Mouse (Mus musculus): Measurements from ENCODE around the gene Krt18. TPM values are rescaled to one million over a fixed set of nuclear protein-coding genes. Genes with fewer than 3 reads are reported as not detected.
A peak's percentile ranks its signal among the peaks of the same experiment; 100 is the strongest.

Gene Krt18
- polyA plus RNA-seq, 1 experiment from 2014 or later, result 57.9 TPM

DNA sequence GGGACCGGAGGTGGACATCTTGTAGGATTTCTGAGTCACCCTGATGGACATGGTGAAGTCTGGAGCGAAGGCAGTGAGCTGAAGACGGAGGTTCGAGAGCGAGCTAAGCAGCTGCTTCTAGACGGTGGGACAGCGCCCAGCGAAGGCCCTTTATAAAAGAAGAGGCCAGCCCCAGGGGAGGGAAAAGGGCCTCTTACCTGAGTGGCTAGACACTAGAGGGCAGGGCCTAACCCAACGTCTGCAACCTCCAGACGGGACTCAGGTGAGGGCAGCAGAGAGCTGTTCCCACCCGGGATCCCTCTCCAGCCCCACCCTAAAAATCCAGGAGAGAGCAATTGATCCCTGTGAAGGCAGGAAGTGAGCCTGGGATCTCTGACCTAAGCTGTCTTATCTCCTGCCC, 23.8 kb upstream of the Krt18 start, which contains the start of gene Krt8:
Gene Krt8, minus strand, starts transcription at position 294 of the 400 bp plus-strand sequence.
- DNase-seq (ENCODE audit: low spot score), result peak; percentile 44
- Histone ChIP-seq H3K4me3 (ENCODE audit: low read depth, low read length) (peak within 1 kb of the TSS; percentile 36), H3K27me3 (ENCODE audit: control insufficient read depth, insufficient read depth, low read length) (peaks cover 33% of the 10 kb centered on the region), H3K36me3 (replicated peaks; ENCODE audit: control insufficient read depth, insufficient read depth, low read depth, low read length) (no peaks in the 10 kb centered on the region), H3K9ac (replicated peaks; ENCODE audit: low read length) (peak within 1 kb of the TSS; percentile 55), H3K4me2 (ENCODE audit: low read depth, low read length) (peak within 1 kb of the TSS; percentile 64), H3K27ac (replicated peaks; ENCODE audit: low read depth, low read length) (no peak within 1 kb of the TSS), H3K4me1 (ENCODE audit: control insufficient read depth, insufficient read depth, low read length) (no peaks in the 10 kb centered on the region; the same call in 1 of the 2 replicates), H3K9me3 (replicated peaks; ENCODE audit: control insufficient read depth, low read length) (no peaks in the 10 kb centered on the region)
- WGBS, result 16% methylated on average over 10 of the region's 11 CpGs
- no peak for ATAC-seq (replicated peaks; ENCODE audit: insufficient number of reproducible peaks, low FRiP score, low TSS enrichment, low read depth)

DNA sequence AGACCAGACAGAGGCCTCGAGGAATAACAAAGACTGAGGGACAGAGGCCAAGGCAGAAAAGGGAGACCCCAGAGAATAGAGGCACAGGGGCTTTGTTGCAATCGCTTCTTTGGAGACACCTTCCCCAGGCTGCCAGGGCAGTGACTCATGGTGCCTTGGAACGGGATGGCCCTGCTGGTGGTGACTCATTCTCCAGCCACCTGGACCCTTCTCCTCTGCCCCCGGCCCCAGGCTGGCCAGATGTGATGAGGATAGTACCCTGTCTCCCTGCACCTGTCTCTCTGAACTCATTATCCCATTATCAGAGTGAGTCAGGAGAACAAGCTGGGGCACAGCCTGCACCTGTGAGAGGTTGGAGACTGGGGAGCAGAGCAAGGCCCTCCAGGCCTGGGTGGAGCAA, 22.7 kb upstream of the Krt18 start:
- H3K27ac ChIP-seq (replicated peaks; ENCODE audit: low read depth, low read length), result no peak overlapping the region
- DNase-seq (ENCODE audit: low spot score), result no peak
- no peak overlapping the region for H3K4me2 ChIP-seq (ENCODE audit: low read depth, low read length)
- H3K9me3 ChIP-seq (replicated peaks; ENCODE audit: control insufficient read depth, low read length), result no peaks in the 10 kb centered on the region
- H3K27me3 ChIP-seq (ENCODE audit: control insufficient read depth, insufficient read depth, low read length), result peaks cover 33% of the 10 kb centered on the region
- H3K36me3 ChIP-seq (replicated peaks; ENCODE audit: control insufficient read depth, insufficient read depth, low read depth, low read length), result no peaks in the 10 kb centered on the region
- 38% methylated on average over 4 of the region's 4 CpGs for WGBS
- no peak overlapping the region for H3K9ac ChIP-seq (replicated peaks; ENCODE audit: low read length)
- no peak overlapping the region for H3K4me3 ChIP-seq (ENCODE audit: low read depth, low read length)
- ATAC-seq (replicated peaks; ENCODE audit: insufficient number of reproducible peaks, low FRiP score, low TSS enrichment, low read depth), result no peak
- H3K4me1 ChIP-seq (ENCODE audit: control insufficient read depth, insufficient read depth, low read length), result no peaks in the 10 kb centered on the region; the same call in 1 of the 2 replicates

DNA sequence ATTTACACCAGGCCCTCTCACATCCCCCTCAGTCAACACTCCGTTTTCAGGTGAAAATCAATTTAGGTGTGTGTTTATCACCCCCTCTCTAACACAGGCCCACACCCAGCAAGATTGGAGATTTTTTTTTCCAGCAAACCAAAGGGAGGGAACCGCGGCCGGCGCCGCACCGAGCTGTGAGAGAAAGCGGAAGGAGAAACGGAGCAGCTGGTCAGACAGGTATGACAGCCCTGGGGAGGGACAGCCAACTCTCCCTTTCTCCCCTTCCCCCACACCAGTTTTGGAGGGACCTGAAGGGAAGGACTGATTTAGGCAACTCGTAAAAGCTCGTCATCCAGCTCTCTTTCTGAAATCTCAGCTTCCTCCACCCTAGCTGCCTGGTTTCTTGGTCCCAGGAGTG, 21.7 kb upstream of the Krt18 start:
- Histone ChIP-seq H3K4me1 (ENCODE audit: control insufficient read depth, insufficient read depth, low read length) (no peaks in the 10 kb centered on the region; the same call in 1 of the 2 replicates), H3K9me3 (replicated peaks; ENCODE audit: control insufficient read depth, low read length) (no peaks in the 10 kb centered on the region), H3K4me2 (ENCODE audit: low read depth, low read length) (no peak overlapping the region), H3K27me3 (ENCODE audit: control insufficient read depth, insufficient read depth, low read length) (peaks cover 30% of the 10 kb centered on the region), H3K36me3 (replicated peaks; ENCODE audit: control insufficient read depth, insufficient read depth, low read depth, low read length) (no peaks in the 10 kb centered on the region), H3K27ac (replicated peaks; ENCODE audit: low read depth, low read length) (no peak overlapping the region), H3K9ac (replicated peaks; ENCODE audit: low read length) (no peak overlapping the region), H3K4me3 (ENCODE audit: low read depth, low read length) (no peak overlapping the region)
- 17% methylated on average over 11 of the region's 11 CpGs for WGBS
- ATAC-seq (replicated peaks; ENCODE audit: insufficient number of reproducible peaks, low FRiP score, low TSS enrichment, low read depth) (no peak), DNase-seq (ENCODE audit: low spot score) (no peak)

DNA sequence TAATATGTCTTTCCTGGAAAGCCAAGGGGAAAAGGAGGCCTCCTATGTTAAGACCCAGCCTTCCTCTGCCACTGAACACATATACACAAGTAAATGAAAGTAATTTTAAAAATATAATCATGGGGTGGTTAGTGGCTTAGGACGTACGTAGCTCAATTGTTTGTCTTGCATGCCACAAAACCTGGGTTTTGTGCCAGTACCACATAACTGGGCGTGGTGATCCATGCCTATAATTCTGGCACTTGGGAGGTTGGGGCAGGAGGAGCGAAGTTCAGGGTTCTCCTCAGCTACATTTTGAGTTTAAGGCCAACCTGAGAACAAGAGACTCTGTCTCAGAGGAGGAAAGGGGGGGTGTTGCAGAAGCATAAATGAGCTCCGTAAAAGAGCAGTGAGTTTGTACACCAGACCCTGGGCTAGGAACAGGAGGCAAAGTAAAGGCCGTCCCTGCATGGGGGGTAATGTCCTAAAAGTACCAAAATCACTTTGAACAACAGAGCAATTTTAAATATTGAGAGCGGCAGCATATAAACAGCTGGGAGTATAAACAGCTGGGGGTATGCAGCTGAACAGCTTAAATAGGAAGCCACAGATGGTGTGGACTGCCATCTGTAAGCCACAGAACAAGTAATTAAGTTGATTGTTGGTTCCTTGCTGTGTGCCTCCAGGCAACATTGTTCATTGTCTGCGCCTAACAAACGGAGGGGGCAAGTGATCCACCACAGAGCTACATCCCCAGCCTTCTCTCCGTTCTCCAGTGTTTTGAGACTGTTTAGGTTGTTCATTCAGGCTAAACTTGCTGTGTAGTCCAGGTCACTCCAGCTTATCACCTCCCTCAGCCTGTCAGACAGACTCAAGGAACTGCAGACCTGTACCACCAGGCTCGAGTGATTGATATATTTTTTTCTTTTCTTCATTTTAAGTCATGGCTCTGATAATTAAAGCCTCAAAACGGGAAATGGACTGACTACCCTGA, 20.6 kb upstream of the Krt18 start:
- Histone ChIP-seq H3K4me1 (ENCODE audit: control insufficient read depth, insufficient read depth, low read length) (no peaks in the 10 kb centered on the region; the same call in 1 of the 2 replicates), H3K9ac (replicated peaks; ENCODE audit: low read length) (no peak overlapping the region; the same call in 1 of the 2 replicates), H3K9me3 (replicated peaks; ENCODE audit: control insufficient read depth, low read length) (no peaks in the 10 kb centered on the region), H3K4me3 (ENCODE audit: low read depth, low read length) (no peak overlapping the region), H3K36me3 (replicated peaks; ENCODE audit: control insufficient read depth, insufficient read depth, low read depth, low read length) (no peaks in the 10 kb centered on the region), H3K27ac (replicated peaks; ENCODE audit: low read depth, low read length) (no peak overlapping the region), H3K27me3 (ENCODE audit: control insufficient read depth, insufficient read depth, low read length) (peaks cover 25% of the 10 kb centered on the region), H3K4me2 (ENCODE audit: low read depth, low read length) (no peak overlapping the region)
- DNase-seq (ENCODE audit: low spot score) (no peak), ATAC-seq (replicated peaks; ENCODE audit: insufficient number of reproducible peaks, low FRiP score, low TSS enrichment, low read depth) (no peak)
- 41% methylated on average over 12 of the region's 12 CpGs for WGBS

DNA sequence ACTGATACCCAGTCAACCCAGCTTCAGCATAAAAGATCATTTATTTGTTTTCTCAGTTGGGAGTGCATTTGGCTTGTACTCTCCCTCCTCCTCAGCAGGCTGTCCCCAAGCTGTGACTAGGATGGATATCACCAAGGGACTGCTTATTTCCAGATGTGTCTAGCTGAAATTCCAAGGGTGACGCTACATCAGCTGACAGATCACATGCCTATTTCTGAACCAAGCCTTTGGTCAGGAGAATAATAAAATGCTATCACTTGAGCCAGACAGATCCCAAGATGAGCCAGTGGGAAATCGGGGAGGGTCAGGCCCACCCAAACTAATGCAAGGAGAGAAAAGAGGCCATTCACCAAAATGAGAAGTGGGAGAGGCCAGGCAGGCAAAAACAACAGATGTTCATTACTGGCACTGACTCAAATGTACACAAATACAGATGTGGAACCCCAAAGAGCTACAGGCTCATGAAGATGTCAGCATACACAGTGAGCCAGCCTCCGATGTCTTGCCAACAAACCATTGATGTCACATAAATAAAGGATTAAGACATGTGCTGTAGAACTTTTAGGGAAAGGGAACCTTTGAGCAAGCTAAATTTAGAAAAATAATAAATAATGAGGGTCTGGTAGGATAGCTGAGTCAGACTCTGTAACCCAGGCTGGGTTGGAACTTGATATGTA, 17.3 kb upstream of the Krt18 start:
- ATAC-seq (replicated peaks; ENCODE audit: insufficient number of reproducible peaks, low FRiP score, low TSS enrichment, low read depth), result no peak
- no peak for DNase-seq (ENCODE audit: low spot score)
- WGBS, result 73% methylated on average over 3 of the region's 3 CpGs
- Histone ChIP-seq H3K9ac (replicated peaks; ENCODE audit: low read length) (no peak overlapping the region), H3K4me3 (ENCODE audit: low read depth, low read length) (no peak overlapping the region), H3K4me2 (ENCODE audit: low read depth, low read length) (no peak overlapping the region), H3K36me3 (replicated peaks; ENCODE audit: control insufficient read depth, insufficient read depth, low read depth, low read length) (no peaks in the 10 kb centered on the region), H3K27ac (replicated peaks; ENCODE audit: low read depth, low read length) (no peak overlapping the region), H3K4me1 (ENCODE audit: control insufficient read depth, insufficient read depth, low read length) (no peaks in the 10 kb centered on the region; the same call in 1 of the 2 replicates), H3K9me3 (replicated peaks; ENCODE audit: control insufficient read depth, low read length) (no peaks in the 10 kb centered on the region), H3K27me3 (ENCODE audit: control insufficient read depth, insufficient read depth, low read length) (peaks cover 5% of the 10 kb centered on the region; the same call in 1 of the 2 replicates)

DNA sequence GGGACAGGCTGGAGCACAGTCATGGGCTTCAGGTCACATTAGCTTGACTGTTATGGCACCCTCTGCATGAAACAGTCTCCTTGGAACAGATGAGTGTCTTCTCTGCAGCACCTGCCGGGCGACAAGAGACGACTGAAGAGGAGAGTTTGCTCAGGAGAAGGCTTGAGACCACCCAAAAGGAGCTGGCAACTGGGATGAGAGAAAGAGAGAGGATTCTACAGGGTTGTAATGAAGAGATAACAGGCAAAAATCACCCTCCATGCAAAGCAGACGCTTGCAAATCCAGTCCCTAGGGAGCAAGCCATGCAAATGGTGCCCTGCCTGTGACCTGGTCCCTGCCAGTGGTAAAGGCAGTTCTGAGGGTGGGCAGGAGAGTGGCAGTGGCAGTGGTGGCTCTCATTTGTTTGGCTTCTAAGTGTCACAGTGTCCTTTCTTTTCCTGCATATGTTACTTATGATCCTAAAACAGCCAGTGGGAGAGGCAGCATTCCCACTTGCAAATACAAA, 15.7 kb upstream of the Krt18 start:
- Histone ChIP-seq H3K9ac (replicated peaks; ENCODE audit: low read length) (no peak overlapping the region), H3K27me3 (ENCODE audit: control insufficient read depth, insufficient read depth, low read length) (no peaks in the 10 kb centered on the region), H3K9me3 (replicated peaks; ENCODE audit: control insufficient read depth, low read length) (no peaks in the 10 kb centered on the region), H3K27ac (replicated peaks; ENCODE audit: low read depth, low read length) (no peak overlapping the region), H3K4me1 (ENCODE audit: control insufficient read depth, insufficient read depth, low read length) (no peaks in the 10 kb centered on the region), H3K4me3 (ENCODE audit: low read depth, low read length) (no peak overlapping the region), H3K36me3 (replicated peaks; ENCODE audit: control insufficient read depth, insufficient read depth, low read depth, low read length) (no peaks in the 10 kb centered on the region), H3K4me2 (ENCODE audit: low read depth, low read length) (no peak overlapping the region)
- 69% methylated on average over 4 of the region's 4 CpGs for WGBS
- DNase-seq (ENCODE audit: low spot score) (no peak), ATAC-seq (replicated peaks; ENCODE audit: insufficient number of reproducible peaks, low FRiP score, low TSS enrichment, low read depth) (no peak)

DNA sequence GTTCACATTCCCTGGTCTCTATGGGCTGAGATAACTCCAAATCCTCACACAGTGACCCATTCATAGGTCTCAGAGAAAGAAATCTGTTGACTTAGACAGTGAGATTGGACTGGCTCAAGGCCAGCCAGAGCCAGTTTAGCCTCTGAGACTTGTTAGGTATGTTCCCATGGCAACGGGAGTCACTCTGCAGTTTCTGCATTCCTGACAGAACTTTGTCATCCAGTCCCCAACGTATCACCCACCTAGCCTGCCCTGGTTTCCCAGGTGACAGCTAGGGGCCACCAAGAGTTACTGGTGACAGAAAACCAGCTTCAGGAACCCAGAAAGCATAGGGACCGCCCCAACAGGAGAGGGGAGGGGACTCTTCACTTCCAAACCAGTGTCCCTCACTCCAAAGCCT, 14.3 kb upstream of the Krt18 start:
- no peak overlapping the region for H3K27ac ChIP-seq (replicated peaks; ENCODE audit: low read depth, low read length)
- H3K4me1 ChIP-seq (ENCODE audit: control insufficient read depth, insufficient read depth, low read length), result no peaks in the 10 kb centered on the region
- DNase-seq (ENCODE audit: low spot score), result peak; percentile 67

More for the DNA sequence above, 14.3 kb upstream of the Krt18 start:
- no peaks in the 10 kb centered on the region for H3K27me3 ChIP-seq (ENCODE audit: control insufficient read depth, insufficient read depth, low read length)
- no peak overlapping the region for H3K4me3 ChIP-seq (ENCODE audit: low read depth, low read length)
- H3K9ac ChIP-seq (replicated peaks; ENCODE audit: low read length), result no peak overlapping the region
- 44% methylated on average over 3 of the region's 3 CpGs for WGBS
- no peak overlapping the region for H3K4me2 ChIP-seq (ENCODE audit: low read depth, low read length)
- no peaks in the 10 kb centered on the region for H3K9me3 ChIP-seq (replicated peaks; ENCODE audit: control insufficient read depth, low read length)
- H3K36me3 ChIP-seq (replicated peaks; ENCODE audit: control insufficient read depth, insufficient read depth, low read depth, low read length), result no peaks in the 10 kb centered on the region
- no peak for ATAC-seq (replicated peaks; ENCODE audit: insufficient number of reproducible peaks, low FRiP score, low TSS enrichment, low read depth)
